Mouse (Mus musculus): Measurements from ENCODE around the gene Bean1.
"Not testable (repeated sequence)": the region's sequence is repeated elsewhere in the genome, so short reads cannot be mapped to it uniquely, and the experiment has no call there.

The Bean1 gene

DNA sequence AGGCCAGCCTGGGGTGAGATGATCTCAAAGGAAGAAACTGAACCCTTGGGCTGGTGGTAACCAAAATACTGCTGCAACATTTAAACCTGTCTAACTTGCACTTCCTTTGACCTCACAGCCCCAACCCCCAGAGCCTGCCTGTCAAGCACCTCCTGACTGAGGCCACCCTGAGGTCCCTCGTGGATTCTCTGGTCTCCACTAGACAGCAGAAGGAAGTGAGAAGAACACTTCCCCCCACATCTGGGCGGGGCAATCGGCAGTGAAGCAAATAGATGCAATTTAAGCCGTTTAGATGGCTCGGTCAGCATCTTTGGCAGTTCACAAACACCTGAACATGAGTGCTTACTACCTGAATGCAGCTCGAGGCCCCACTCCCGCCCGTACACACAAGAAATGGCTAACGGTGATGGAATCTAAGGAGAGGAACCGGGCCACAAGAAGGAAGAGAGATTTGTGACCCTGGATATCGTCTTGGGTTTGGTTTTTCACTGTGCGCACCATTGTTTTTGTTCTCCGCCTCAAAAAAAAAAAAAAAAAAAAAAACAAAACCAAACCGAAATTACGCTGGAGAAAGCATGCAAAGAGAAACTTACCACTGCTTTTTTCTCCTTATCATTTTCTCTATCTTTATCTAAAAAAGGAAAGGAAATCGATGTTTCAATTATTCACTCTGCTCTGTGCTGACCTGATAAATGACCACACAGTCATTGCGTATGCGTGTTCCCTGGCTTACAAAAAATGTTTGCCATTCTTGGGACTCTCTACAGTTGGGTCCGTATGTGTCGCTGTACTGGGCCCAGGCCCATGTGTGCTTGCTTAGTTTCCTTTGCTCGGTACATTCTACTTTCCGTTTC is 77.0 kb downstream of the Bean1 start:
- DNase-seq = no peak

- peak; percentile 9 for DNase-seq
Observed at GRCm38 (mm10) chr8:104247908-104248275, 77.7 kb downstream of the Bean1 start.

DNA sequence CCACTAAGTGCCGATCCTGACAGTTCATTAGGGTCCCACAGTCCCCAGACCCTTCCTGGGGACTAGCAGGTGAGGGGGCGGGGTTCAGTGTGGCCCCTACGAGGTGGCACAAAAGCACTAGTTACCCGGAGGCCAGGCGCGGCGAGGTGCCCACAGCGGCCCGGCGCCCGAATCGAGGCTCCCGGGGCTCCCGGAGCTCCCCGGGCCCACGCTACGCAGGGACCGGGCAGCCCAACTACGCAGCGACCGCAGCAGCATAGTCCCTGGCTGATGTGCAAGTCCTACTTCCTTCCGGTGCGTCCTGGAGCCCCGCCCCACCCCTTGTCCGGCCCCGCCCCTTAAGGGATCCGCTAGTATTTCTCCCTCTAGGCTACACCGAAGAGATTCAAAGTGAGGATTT is 78.0 kb downstream of the Bean1 start, which contains the start of gene Tk2:
Gene Tk2 (minus strand): TSS at position 283 of the 400 bp plus-strand sequence.
- peak; percentile 86 for DNase-seq

DNA sequence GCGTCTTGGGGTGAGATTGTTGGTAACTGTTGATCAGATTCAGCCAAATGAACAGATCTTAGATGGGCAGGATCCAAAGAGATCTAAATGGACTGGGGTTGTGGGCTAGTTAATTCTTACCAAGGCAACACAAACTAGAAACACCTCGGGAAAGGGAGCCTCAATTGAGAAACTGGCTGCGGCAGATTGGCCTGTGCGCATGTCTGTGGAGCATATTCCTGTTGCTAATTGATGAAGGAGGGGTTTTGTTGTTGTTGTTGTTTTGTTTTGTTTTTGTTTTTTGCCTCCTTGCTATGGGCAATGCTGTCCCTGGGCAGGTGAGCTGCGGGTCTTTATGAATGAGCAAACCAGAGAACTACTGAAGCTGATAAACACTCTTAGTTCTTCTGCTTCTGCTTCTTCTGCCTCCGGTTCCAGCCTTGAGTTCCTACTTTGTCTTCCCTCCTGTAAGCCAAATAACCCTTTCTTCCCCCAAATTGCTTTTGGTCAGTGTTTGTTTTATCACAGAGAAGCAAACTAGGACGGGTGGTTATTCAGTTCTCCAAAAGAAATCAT is 79.3 kb downstream of the Bean1 start:
- no peak for DNase-seq

DNA sequence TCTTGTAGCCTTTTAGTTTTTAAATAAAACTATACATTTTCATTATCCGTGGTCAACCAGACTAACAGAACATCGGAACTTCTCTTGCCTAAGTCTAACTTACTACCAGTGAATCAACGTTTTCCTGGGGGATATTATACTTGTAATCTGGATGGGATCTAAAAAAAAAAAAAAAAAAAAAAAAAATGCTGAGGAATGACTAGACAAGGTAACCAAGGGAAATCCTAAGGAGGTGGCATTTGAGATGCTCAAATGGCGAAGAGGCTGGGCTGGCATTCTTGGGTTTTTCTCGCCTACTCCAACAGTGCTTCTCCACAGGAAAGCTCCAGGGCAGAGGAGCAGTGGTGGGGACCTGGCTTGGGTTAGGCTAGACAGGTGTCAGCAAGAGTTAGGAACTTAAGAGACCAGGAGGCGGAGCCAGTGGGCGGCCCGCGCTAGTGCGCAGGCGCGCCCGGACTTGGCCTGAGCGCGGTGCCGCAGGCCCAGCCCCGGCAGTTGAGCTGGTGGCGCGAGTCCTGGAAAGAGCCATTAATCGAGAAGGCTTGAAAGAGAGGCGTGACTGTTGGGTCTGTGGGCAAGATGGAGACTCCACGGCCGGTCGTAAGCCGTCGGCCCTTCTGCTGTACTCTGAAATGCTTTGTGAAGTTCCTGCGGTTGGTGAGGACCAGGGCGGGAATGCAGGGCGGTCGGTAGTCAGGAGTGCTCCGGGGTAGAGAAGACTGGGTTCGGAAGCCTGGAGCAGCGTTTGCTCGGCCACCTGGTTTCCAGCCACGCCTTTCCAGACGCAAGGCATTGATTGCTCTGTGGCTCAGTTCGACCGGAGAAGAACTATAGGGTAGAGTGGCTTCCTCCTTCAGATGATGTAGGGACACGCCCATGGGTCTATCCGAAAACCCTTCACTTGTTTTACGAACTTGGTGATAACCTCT is 80.5 kb downstream of the Bean1 start, which contains the start of gene Cklf:
Gene Cklf (plus strand): TSS at position 423 of the 929 bp plus-strand sequence.
- peak; percentile 93 for DNase-seq

DNA sequence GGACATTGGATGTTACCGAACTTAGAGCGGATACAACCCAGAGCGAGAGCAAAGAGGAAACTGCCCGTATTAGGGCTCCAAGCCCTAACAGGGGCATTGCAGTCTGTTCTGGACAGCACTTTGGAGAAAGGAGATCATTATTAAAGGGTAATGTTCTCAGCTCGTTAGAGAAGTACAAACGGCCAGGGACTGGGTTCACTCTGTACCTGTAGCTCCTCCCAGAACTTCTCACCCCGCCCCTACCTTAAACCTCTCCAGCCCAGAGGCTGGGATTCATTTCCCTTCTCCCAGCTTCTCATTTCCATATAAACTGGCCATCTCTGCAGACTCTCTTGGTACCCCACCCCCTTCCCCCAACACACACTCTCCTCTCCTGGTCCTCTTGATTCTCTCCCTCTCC is 81.2 kb downstream of the Bean1 start:
- DNase-seq = no peak

GRCm38 (mm10) chr8:104253016-104253415 is 82.8 kb downstream of the Bean1 start:
- peak; percentile 25 for DNase-seq

- not testable (repeated sequence) for DNase-seq
Observed at GRCm38 (mm10) chr8:104261802-104262201, 91.6 kb downstream of the Bean1 start.

DNA sequence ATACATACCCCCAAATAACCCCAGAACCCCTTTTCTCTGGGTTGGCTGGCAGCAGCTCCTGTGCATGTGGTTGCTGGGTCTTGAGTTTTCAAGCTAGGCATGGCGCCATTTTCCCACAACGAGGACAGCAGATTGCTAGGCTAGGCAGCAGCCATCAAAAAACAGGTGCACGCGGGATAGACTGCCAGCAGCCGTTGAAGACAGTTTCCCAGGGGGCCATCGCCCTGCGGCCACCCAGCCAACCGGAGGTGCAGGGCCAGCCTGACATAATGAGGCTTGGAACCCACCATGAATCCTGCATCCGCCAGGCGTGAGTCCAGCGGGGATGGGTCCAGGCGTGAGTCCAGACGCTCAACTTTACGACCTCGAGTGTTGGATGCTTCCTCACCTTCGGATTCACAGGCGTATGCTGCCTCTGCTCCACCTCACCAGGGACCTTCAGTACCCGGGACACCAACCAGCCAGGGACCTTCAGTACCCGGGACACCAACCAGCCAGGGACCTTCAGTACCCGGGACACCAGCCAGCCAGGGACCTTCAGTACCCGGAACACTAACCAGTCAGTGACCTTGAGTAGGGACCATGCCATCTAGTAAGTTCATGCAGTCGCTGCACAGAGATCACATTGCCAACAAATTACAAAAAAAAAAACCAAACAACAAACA is 94.2 kb downstream of the Bean1 start:
- DNase-seq = not testable (repeated sequence)

DNA sequence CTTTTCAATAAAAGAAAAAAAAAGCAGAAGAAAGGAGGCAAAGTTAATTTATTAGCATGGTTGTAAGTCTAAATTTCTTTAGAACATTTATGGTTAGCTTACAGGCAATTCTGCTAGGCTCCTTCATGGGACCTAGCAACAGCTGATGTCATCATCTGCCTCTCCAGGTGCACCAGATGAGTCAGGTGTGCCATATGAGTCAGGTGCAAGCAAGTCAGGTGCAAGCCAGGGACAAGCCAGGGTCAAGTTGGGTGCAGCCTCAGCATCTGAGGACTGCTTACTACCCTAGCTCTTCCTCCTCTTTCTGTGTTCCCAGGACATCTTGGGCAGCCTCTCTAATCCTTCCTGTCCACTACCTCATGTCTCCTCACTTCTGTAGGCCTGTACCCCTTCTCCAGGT is 98.1 kb downstream of the Bean1 start:
- no peak for DNase-seq
